Mouse (Mus musculus) stomach, embryonic 16.5 days (tissue): Measurements from ENCODE around the gene Rps27. TPM values are rescaled to one million over a fixed set of nuclear protein-coding genes. Genes with fewer than 3 reads are reported as not detected.

Experiments used
- polyA plus RNA-seq: library from polyadenylated mRNA; unstranded; fragments of >200 nt; fragmentation: Nextera tagmentation; extraction: Ambion mirVana; gene quantifications from 2 replicates; pipeline ENCODE4 v1.2.1, GENCODE M21; 2015

Rps27 gene
- polyA plus RNA-seq, 1 experiment from 2014 or later: 1,465 TPM

Other genes starting within 250 kb of the Rps27 start
- gene Hax1, start 214.9 kb downstream of the Rps27 start, polyA plus RNA-seq: 126 and 132 TPM in 2 replicates
- 157 and 158 TPM in 2 replicates for gene 4933434E20Rik, start 162.0 kb downstream of the Rps27 start, polyA plus RNA-seq
- 141 and 142 TPM in 2 replicates for gene Ubap2l, start 161.0 kb downstream of the Rps27 start, polyA plus RNA-seq
- gene Tpm3, start 141.0 kb downstream of the Rps27 start, polyA plus RNA-seq: 525 and 570 TPM in 2 replicates
- gene Nup210l, start 109.5 kb downstream of the Rps27 start, polyA plus RNA-seq: 0.28 and 0.34 TPM in 2 replicates
- 30.5 and 33.1 TPM in 2 replicates for gene Rab13, start within 50 bp of the Rps27 start, polyA plus RNA-seq
- gene Jtb, start 17.9 kb upstream of the Rps27 start, polyA plus RNA-seq: 92.3 and 104 TPM in 2 replicates
- gene Creb3l4, start 29.9 kb upstream of the Rps27 start, polyA plus RNA-seq: 28.9 and 34.4 TPM in 2 replicates
- 101 and 122 TPM in 2 replicates for gene Slc39a1, start 34.5 kb upstream of the Rps27 start, polyA plus RNA-seq
- gene Crtc2, start 40.5 kb upstream of the Rps27 start, polyA plus RNA-seq: 18.2 and 21.1 TPM in 2 replicates
- gene Dennd4b, start 51.5 kb upstream of the Rps27 start, polyA plus RNA-seq: 3.8 and 4.3 TPM in 2 replicates
- gene Gatad2b, start 79.5 kb upstream of the Rps27 start, polyA plus RNA-seq: 8.1 and 8.2 TPM in 2 replicates
- gene Slc27a3, start 176.3 kb upstream of the Rps27 start, polyA plus RNA-seq: 10.1 TPM in 2 replicates
- gene Ints3, start 220.0 kb upstream of the Rps27 start, polyA plus RNA-seq: 22.4 and 23.0 TPM in 2 replicates